Mouse (Mus musculus): ENCODE measurements around the gene Sec63. TPM values are rescaled to one million over a fixed set of nuclear protein-coding genes. Genes with fewer than 3 reads are reported as not detected.
A peak's percentile ranks its signal among the peaks of the same experiment; 100 is the strongest.

The Sec63 gene
- 28.6 and 29.9 TPM in 2 replicates for polyA plus RNA-seq (2015; fragmentation: Nextera tagmentation; extraction: Ambion mirVana)

DNA sequence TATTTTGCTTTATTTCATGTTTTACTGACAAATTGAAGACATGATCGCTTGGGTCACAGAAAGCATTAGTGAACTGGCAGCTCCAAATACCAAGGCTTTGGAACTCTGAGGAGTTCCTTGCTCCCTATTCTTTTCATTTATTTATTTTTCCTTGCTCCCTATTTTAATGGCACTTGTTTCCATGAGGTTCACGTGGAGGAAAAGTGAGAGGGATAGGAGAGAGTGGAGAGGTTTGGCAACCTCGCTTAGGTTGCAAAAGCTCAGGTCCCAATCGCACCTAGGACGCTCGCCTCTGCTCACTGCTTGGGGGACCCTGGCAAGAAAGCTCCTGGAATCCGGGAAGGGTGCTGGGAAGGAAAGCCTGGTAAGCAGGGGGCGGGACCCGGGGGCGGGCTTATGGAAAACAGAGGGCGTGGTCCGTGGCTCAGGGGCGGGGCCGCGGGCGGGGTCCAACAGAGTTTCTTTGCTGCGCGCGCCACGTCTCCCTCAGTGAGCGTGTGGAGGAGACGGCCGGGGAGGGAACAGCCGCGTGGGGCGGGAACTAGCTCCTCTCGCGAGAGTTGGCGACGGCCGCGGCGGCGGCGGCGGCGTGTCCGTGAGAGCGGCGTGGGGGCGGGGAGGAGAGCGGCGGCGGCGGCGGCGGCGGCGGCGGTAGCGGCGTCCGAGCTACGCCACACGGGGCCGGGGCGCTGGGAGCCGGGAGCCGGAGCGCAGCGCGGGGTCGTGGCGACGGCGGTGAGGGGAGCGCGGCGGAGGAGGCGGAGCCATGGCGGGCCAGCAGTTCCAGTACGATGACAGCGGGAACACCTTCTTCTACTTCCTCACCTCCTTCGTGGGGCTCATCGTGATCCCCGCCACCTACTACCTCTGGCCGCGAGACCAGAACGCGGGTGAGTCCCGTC, at the start of gene Sec63:
Sec63 (plus strand) TSS at position 498 of the 902 bp plus-strand sequence.
- Histone ChIP-seq H3K9ac (peak within 1 kb of the TSS; percentile 98), H3K27ac (peak within 1 kb of the TSS; percentile 93), H3K4me3 (peak within 1 kb of the TSS; percentile 96), H3K4me2 (peak within 1 kb of the TSS; percentile 82), H3K27me3 (no peaks in the 10 kb centered on the region), H3K9me3 (replicated peaks) (no peaks in the 10 kb centered on the region), H3K4me1 (peaks cover 29% of the 10 kb centered on the region), H3K36me3 (ENCODE audit: poor library complexity, severe bottlenecking) (no peaks in the 10 kb centered on the region)
- 1% methylated on average over 21 of the region's 81 CpGs for WGBS
- peak; percentile 96 for ATAC-seq

DNA sequence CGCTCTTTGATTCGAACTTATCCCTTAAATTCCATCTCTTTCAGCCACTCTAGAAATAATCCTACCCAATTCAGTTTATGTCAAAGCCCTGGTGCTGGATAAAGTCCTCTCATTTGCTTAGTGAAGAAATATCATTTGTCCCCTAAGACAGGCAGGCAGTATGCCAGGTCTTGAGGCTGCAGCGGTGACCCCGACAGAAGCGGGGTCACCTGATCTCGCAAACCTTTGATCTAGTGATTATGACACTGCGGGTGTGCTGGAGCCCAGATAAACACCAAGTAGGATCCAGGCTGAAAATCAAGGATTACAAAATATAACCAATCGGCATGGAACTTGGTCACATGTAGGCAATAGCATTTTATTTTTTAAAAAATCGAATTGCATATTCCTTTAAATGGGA, 46.6 kb upstream of the Sec63 start:
- WGBS = 12% methylated on average over 9 of the region's 9 CpGs
- H3K4me2 ChIP-seq = peak overlapping the region; percentile 54
- H3K9ac ChIP-seq = no peak overlapping the region
- no peak overlapping the region for H3K27ac ChIP-seq
- H3K36me3 ChIP-seq (ENCODE audit: poor library complexity, severe bottlenecking) = no peaks in the 10 kb centered on the region; the same call in 1 of the 2 replicates
- no peaks in the 10 kb centered on the region for H3K9me3 ChIP-seq (replicated peaks)
- no peak overlapping the region for H3K4me3 ChIP-seq
- no peak for ATAC-seq
- 0 out of 2 replicates have a peak, but pooled peaks cover 2% of the 10 kb centered on the region for H3K27me3 ChIP-seq
- H3K4me1 ChIP-seq = peaks cover 20% of the 10 kb centered on the region

DNA sequence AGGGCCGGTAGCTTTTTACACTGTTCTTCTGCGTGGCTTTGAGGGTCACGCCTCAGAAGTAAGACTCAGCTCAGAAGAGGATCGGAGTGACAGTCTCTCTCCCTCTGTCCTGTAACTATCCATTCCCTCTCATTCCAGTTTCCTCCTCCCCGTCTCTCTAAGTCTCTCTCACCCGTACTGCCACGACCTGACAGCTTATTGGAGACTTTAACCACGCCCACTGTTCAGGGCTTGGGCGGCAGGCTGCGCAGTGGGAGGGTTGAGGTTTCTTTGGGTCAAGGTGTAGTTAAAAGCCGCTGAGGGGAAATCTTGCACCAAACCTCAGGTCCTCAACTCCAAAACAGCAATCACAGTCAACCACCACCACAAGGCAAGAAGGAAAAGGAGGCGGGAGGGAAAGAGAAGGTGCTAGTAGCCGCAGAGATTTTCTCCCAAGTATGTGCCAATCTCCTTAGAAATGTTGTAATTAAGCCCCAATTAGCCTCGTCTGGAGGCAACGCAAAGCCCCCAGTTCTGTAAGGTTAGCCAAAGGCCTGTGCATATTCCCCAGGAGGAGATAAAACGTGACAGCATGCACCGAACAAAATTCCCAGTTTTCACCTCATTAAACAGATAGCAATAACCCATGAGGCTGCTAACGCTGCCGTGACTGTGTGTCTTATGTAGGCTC, 45.8 kb upstream of the Sec63 start:
- peaks cover 20% of the 10 kb centered on the region for H3K4me1 ChIP-seq
- H3K4me3 ChIP-seq = peak overlapping the region; percentile 13
- H3K9ac ChIP-seq = no peak overlapping the region
- 7% methylated on average over 19 of the region's 19 CpGs for WGBS
- H3K27me3 ChIP-seq = 0 out of 2 replicates have a peak, but pooled peaks cover 2% of the 10 kb centered on the region
- ATAC-seq = 0 out of 2 replicates have a peak, but pooled peaks have one; percentile 33
- H3K4me2 ChIP-seq = peak overlapping the region; percentile 54
- H3K27ac ChIP-seq = no peak overlapping the region
- no peaks in the 10 kb centered on the region for H3K9me3 ChIP-seq (replicated peaks)
- H3K36me3 ChIP-seq (ENCODE audit: poor library complexity, severe bottlenecking) = no peaks in the 10 kb centered on the region

DNA sequence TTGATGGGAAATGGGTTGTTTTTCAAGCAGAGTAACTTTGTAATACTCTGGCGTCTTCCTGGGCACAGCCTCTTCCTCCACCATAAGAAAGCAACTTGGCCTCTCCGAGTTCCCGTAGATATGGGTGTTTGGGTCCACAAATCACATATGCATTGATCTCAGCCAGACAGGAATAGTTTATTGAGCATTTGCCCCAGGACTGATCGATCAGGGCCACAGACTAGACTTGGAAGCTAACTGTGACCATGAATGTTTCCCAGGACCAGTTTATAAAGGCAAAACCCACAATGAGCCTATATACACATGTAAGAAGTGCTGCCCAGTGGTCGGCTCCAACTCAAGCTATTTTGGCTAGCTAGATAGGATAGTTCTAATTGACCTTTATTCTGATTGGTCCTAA, 39.2 kb upstream of the Sec63 start:
- H3K9me3 ChIP-seq (replicated peaks) = no peaks in the 10 kb centered on the region
- ATAC-seq = no peak
- H3K27me3 ChIP-seq = peaks cover 2% of the 10 kb centered on the region; the same call in 1 of the 2 replicates
- no peak overlapping the region for H3K27ac ChIP-seq
- no peak overlapping the region for H3K9ac ChIP-seq
- no peak overlapping the region for H3K4me2 ChIP-seq
- H3K4me1 ChIP-seq = no peaks in the 10 kb centered on the region
- H3K36me3 ChIP-seq (ENCODE audit: poor library complexity, severe bottlenecking) = no peaks in the 10 kb centered on the region
- H3K4me3 ChIP-seq = no peak overlapping the region
- 92% methylated on average over 5 of the region's 5 CpGs for WGBS

DNA sequence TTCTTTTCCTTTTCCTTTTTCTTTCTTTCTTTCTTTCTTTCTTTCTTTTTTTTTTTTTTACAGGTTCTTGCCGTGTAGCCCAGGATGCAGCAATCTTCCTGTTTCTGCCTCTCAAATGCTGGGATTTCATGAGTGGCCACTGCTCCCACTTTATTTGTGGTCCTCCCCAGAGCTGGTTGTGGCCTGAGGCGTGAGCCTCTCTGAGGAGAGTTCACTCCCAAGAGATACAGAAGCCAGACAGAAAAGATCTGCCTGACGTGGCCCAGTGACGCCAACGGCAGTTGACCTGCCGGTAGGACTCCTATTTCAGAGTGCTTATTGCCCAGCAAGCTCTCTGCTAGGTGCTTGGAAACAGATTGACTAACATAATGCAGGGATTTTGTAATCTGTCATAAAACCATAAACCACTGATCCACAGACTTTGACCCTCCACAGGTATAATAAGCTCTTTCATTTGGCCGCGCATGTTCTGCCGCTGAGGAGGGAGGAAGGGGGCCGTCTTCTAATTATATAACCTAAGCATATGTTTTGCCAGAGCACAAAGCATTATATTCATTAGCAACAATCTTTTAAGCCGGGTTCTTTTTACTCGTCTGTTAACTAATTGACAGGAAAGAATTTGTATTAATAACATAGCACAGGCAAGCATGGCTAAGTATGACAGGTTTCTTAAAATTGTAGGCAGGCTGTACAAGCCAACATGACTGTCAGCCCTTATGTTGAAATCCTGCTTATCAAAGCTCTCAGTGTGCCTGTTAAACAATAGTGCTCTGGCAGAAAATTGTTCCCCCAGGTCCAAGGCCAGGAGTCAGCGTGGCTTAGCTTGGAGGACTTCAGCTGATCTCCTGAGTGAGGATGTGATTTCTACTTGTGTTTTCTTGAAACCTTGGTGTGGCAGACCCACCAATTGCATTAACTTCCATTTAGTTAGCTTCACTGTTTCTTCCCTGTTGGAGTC, 37.7 kb upstream of the Sec63 start:
- no peak for ATAC-seq
- no peak overlapping the region for H3K27ac ChIP-seq
- WGBS = 47% methylated on average over 13 of the region's 13 CpGs
- no peak overlapping the region for H3K9ac ChIP-seq
- H3K9me3 ChIP-seq (replicated peaks) = no peaks in the 10 kb centered on the region
- no peaks in the 10 kb centered on the region for H3K36me3 ChIP-seq (ENCODE audit: poor library complexity, severe bottlenecking)
- H3K4me3 ChIP-seq = no peak overlapping the region
- H3K4me1 ChIP-seq = no peaks in the 10 kb centered on the region
- H3K4me2 ChIP-seq = no peak overlapping the region
- H3K27me3 ChIP-seq = no peaks in the 10 kb centered on the region; the same call in 1 of the 2 replicates

DNA sequence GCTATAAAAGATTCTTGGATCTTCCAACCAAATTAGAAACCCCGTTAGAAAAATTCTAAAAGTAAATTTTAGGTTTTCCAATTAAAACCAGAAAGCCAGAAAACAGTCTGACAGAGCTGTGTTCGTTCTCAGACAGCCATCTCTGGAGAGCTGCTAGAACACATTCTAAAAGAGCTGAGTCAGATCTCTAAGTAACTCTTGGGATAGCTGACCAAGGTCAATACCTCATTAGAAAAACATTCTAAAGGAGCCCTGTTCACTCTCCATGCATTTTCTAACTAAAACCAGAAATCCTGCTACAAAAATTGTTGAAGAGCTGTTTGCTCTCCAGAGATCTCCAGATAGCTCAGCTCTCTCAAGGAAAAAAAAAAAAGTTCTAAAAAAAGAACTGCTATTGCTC, 31.7 kb upstream of the Sec63 start:
- no peak for ATAC-seq
- no peak overlapping the region for H3K4me3 ChIP-seq

DNA sequence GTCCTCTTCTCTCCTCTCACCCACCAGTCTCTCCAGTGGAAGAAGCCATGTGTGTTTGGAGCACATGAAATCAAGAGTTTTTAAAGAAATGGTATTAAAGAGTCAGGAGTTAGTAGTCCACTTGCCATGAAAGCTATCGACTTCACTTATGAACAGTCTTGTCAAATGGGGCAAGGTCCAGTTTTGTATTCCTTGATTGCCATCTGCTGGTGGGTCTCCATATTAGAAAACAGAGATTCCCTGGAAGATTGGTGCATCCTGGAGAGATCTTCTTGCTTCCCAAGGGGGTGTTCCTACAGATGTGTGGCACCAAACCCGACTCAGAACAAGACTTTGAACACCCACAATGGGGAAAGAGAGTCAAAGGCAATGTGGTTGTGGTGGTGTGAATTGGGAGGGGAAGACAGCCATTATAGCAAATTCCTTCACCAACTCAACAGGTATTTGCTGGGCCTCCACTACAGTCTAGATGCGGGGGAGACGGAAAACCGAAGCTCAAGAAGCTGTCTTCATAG, 26.7 kb upstream of the Sec63 start:
- Histone ChIP-seq H3K4me3 (no peak overlapping the region), H3K4me1 (no peaks in the 10 kb centered on the region), H3K36me3 (ENCODE audit: poor library complexity, severe bottlenecking) (no peaks in the 10 kb centered on the region), H3K4me2 (no peak overlapping the region), H3K27ac (no peak overlapping the region), H3K9me3 (replicated peaks) (no peaks in the 10 kb centered on the region), H3K27me3 (no peaks in the 10 kb centered on the region), H3K9ac (no peak overlapping the region)
- no peak for ATAC-seq
- WGBS = 58% methylated on average over 5 of the region's 5 CpGs

More for the DNA sequence above, 31.7 kb upstream of the Sec63 start:
- Histone ChIP-seq H3K27ac (no peak overlapping the region), H3K9me3 (replicated peaks) (no peaks in the 10 kb centered on the region), H3K4me1 (no peaks in the 10 kb centered on the region), H3K27me3 (no peaks in the 10 kb centered on the region), H3K36me3 (ENCODE audit: poor library complexity, severe bottlenecking) (no peaks in the 10 kb centered on the region), H3K4me2 (no peak overlapping the region), H3K9ac (no peak overlapping the region)
- 85% methylated on average over 2 of the region's 2 CpGs for WGBS

DNA sequence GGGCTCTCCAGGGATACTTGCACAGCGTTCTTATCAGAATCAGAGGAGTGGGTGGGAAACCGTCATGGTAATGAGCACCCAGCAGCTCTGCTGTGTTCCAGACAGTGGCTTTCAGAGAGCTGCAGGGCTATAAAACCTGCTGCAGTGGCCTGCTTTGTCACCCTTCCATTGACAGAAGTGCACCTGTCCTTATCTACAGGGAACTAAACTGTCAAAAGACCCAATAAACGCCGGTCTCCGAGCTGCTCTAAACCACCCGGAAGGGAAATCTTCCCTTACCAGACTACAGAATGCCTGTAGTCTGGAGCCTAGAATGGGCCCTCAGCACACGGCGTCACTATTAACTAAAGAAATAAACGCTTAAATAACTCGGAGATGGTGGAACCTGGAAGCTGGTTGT, 9.5 kb upstream of the Sec63 start:
- no peak overlapping the region for H3K9ac ChIP-seq
- ATAC-seq = no peak
- no peaks in the 10 kb centered on the region for H3K36me3 ChIP-seq (ENCODE audit: poor library complexity, severe bottlenecking)
- no peaks in the 10 kb centered on the region for H3K9me3 ChIP-seq (replicated peaks)
- no peak overlapping the region for H3K4me2 ChIP-seq
- WGBS = 81% methylated on average over 10 of the region's 10 CpGs
- H3K27ac ChIP-seq = no peak overlapping the region
- H3K4me1 ChIP-seq = no peaks in the 10 kb centered on the region
- H3K4me3 ChIP-seq = no peak overlapping the region
- H3K27me3 ChIP-seq = no peaks in the 10 kb centered on the region

DNA sequence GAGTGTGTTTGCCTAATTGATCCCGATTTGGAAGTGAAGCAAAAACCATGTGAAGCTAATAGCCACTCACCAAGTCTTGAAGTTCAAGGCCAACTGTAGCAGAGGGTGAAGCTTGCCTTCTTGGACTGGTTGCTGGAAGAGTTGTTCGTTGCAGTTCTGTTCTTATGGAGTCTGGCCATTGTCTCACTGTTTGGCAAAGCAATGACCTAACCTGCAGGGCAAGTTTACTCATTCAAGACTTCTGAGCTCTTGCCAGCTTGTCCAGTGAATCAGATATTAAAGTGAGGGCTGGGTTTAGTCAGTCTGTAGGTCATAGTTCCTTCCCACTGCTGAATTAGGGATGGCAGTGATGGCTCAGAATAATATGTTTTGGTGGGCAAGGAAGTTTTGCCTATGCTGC, 7.0 kb upstream of the Sec63 start:
- Histone ChIP-seq H3K9me3 (replicated peaks) (no peaks in the 10 kb centered on the region), H3K27me3 (no peaks in the 10 kb centered on the region), H3K4me2 (no peak overlapping the region), H3K4me1 (no peaks in the 10 kb centered on the region), H3K9ac (no peak overlapping the region), H3K27ac (no peak overlapping the region), H3K36me3 (ENCODE audit: poor library complexity, severe bottlenecking) (no peaks in the 10 kb centered on the region), H3K4me3 (no peak overlapping the region)
- ATAC-seq = no peak
- 79% methylated on average over 2 of the region's 2 CpGs for WGBS

DNA sequence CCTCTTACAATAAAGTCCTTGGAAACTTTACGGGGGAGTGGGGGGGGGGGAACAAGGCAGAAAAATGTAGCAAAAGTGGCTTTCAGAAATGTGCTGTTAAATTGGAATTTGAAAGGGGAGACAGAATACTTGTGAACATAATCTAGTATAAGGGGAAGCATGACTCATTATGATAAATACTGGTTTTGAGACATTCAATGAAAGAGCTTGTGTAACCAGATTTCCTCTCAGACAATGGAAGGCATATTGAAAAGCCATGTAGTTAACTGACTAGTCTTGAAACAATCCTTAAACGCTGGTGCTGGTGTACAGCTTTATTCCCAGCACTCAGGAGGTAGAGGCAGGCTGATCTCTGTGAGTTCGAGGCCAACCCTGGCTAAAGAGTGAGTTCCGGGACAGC, 1.6 kb upstream of the Sec63 start:
- Histone ChIP-seq H3K9me3 (replicated peaks) (no peaks in the 10 kb centered on the region), H3K4me1 (peaks cover 21% of the 10 kb centered on the region), H3K27ac (no peak overlapping the region), H3K9ac (no peak overlapping the region), H3K4me3 (no peak overlapping the region), H3K4me2 (no peak overlapping the region), H3K36me3 (ENCODE audit: poor library complexity, severe bottlenecking) (no peaks in the 10 kb centered on the region), H3K27me3 (no peaks in the 10 kb centered on the region)
- no peak for ATAC-seq
- 86% methylated on average over 4 of the region's 4 CpGs for WGBS

DNA sequence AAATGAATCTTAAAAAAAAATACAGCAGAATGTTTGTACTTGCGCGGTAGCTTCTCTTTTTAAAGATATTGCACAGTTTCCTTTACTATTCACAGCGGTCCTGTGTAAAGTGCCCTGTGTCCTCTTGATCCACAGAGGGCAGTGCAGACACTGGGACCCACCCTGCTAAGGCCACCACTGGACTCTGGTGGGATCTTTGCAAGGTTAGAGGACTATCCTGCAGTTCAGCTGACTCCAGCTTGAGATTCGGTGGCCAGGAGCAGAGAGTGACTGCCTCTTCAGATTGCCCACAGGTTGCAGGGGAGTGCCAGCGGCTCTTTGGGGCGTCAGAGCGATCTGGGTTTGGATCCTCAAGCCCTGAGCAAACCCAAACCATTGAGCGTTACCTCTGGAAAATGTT, 967 bp upstream of the Sec63 start:
- no peaks in the 10 kb centered on the region for H3K27me3 ChIP-seq
- peaks cover 27% of the 10 kb centered on the region for H3K4me1 ChIP-seq
- H3K27ac ChIP-seq = no peak overlapping the region
- H3K4me2 ChIP-seq = no peak overlapping the region
- no peaks in the 10 kb centered on the region for H3K36me3 ChIP-seq (ENCODE audit: poor library complexity, severe bottlenecking)
- 60% methylated on average over 8 of the region's 8 CpGs for WGBS
- H3K4me3 ChIP-seq = no peak overlapping the region
- no peak overlapping the region for H3K9ac ChIP-seq
- ATAC-seq = no peak
- H3K9me3 ChIP-seq (replicated peaks) = no peaks in the 10 kb centered on the region

All from forebrain, embryonic 13.5 days (tissue).